Mouse (Mus musculus) hindbrain, embryonic 14.5 days (tissue): Measurements from ENCODE around the gene Id1. TPM values are rescaled to one million over a fixed set of nuclear protein-coding genes. Genes with fewer than 3 reads are reported as not detected.

ENCODE experiments used
- ATAC-seq: fragments of 200-750 bp; cut with Nextera tagmentation; 2 replicates; pipeline ENCODE4 v1.8.0; 2017; ENCODE audit warnings: moderate number of reproducible peaks, mild to moderate bottlenecking, moderate TSS enrichment, moderate library complexity; ENCODE audit not compliant: low FRiP score
- DNase-seq: peaks from one replicate; pipeline ENCODE4 v3.0.0-alpha.2; 2015; ENCODE audit warnings: low spot score
- H3K27ac ChIP-seq: fragments of 300-500 bp; sonication (generic); 2 replicates; pipeline ENCODE4 v1.5.1; 2014; ENCODE audit warnings: mild to moderate bottlenecking, moderate library complexity
- H3K27me3 ChIP-seq: fragments of 300-500 bp; sonication (generic); 2 replicates; pipeline ENCODE4 v1.6.1; 2014; ENCODE audit warnings: mild to moderate bottlenecking, low read length, mixed read lengths; ENCODE audit not compliant: control insufficient read depth, insufficient read depth
- H3K36me3 ChIP-seq: fragments of 300-500 bp; sonication (generic); replicated peaks from 2 replicates; pipeline ENCODE4 v1.6.1; 2014; ENCODE audit not compliant: control insufficient read depth, insufficient read depth
- H3K4me1 ChIP-seq: fragments of 300-500 bp; sonication (generic); replicated peaks from 2 replicates; pipeline ENCODE4 v1.6.1; 2014; ENCODE audit warnings: antibody characterized with exemption, low read length, mixed read lengths; ENCODE audit not compliant: control insufficient read depth, insufficient read depth
- H3K4me2 ChIP-seq: fragments of 300-500 bp; sonication (generic); replicated peaks from 2 replicates; pipeline ENCODE4 v1.6.1; 2014; ENCODE audit warnings: mild to moderate bottlenecking, moderate library complexity
- H3K4me3 ChIP-seq: fragments of 300-500 bp; sonication (generic); replicated peaks from 2 replicates; pipeline ENCODE4 v1.5.1; 2014; ENCODE audit warnings: mild to moderate bottlenecking, low read length
- H3K9ac ChIP-seq: fragments of 300-500 bp; sonication (generic); 2 replicates; pipeline ENCODE4 v1.6.1; 2014
- H3K9me3 ChIP-seq: fragments of 300-500 bp; sonication (generic); 2 replicates; pipeline ENCODE4 v1.6.1; 2016; ENCODE audit warnings: low read length; ENCODE audit not compliant: control insufficient read depth
- WGBS: fragments of 180-500 bp; shearing (Covaris S2); extraction: QIAGEN DNeasy Blood & Tissue Kit; methylation state at CpG from one replicate; pipeline ENCODE4 v1.1.7; 2014; 5-methylcytosine and 5-hydroxymethylcytosine counted together
- polyA plus RNA-seq: library from polyadenylated mRNA; unstranded; fragments of >200 nt; fragmentation: Nextera tagmentation; extraction: Ambion mirVana; gene quantifications from 2 replicates; pipeline ENCODE4 v1.2.1, GENCODE M21; 2014

The Id1 gene
- polyA plus RNA-seq, 1 experiment from 2014 or later: 68.0 TPM

- Histone ChIP-seq H3K27me3 (no peaks in the 10 kb centered on the region), H3K36me3 (no peaks in the 10 kb centered on the region), H3K27ac (peak overlapping the region; percentile 83), H3K4me2 (peak overlapping the region; percentile 89), H3K9ac (peak overlapping the region; percentile 69), H3K4me1 (peaks cover 51% of the 10 kb centered on the region), H3K9me3 (no peaks in the 10 kb centered on the region), H3K4me3 (peak overlapping the region; percentile 51)
- DNase-seq: no peak
- WGBS: 59% methylated on average over 2 of the region's 2 CpGs
- no peak for ATAC-seq
These were observed 2.3 kb downstream of the Id1 start for GRCm38 (mm10) chr2:152738341-152738740.

- H3K9me3 ChIP-seq: no peaks in the 10 kb centered on the region
- peak; percentile 60 for DNase-seq
- peaks cover 47% of the 10 kb centered on the region for H3K4me1 ChIP-seq
- ATAC-seq: peak; percentile 19
- peak overlapping the region; percentile 89 for H3K4me2 ChIP-seq
- peak overlapping the region; percentile 36 for H3K4me3 ChIP-seq
- no peaks in the 10 kb centered on the region for H3K27me3 ChIP-seq
- 1% methylated on average over 33 of the region's 36 CpGs for WGBS
- no peaks in the 10 kb centered on the region for H3K36me3 ChIP-seq
- peak overlapping the region; percentile 83 for H3K27ac ChIP-seq
- peak overlapping the region; percentile 69 for H3K9ac ChIP-seq
These were observed 3.2 kb downstream of the Id1 start for GRCm38 (mm10) chr2:152739031-152739841.

- H3K9ac ChIP-seq: 0 out of 2 replicates have a peak overlapping the region, but pooled peaks have one; percentile 69
- ATAC-seq: no peak
These were observed 3.8 kb downstream of the Id1 start for GRCm38 (mm10) chr2:152739842-152740260.

GRCm38 (mm10) chr2:152740490-152740889 is 4.4 kb downstream of the Id1 start:
- Histone ChIP-seq H3K4me3 (no peak overlapping the region), H3K4me1 (peaks cover 38% of the 10 kb centered on the region), H3K36me3 (no peaks in the 10 kb centered on the region), H3K27me3 (no peaks in the 10 kb centered on the region), H3K9me3 (no peaks in the 10 kb centered on the region), H3K4me2 (no peak overlapping the region), H3K27ac (no peak overlapping the region), H3K9ac (no peak overlapping the region)
- 52% methylated on average over 5 of the region's 5 CpGs for WGBS
- ATAC-seq (no peak), DNase-seq (no peak)

More at GRCm38 (mm10) chr2:152739842-152740260, 3.8 kb downstream of the Id1 start:
- Histone ChIP-seq H3K4me2 (peak overlapping the region; percentile 89), H3K27me3 (no peaks in the 10 kb centered on the region), H3K27ac (peak overlapping the region; percentile 83), H3K9me3 (no peaks in the 10 kb centered on the region), H3K4me3 (no peak overlapping the region), H3K4me1 (peaks cover 42% of the 10 kb centered on the region), H3K36me3 (no peaks in the 10 kb centered on the region)
- 22% methylated on average over 3 of the region's 3 CpGs for WGBS
- no peak for DNase-seq

- no peak overlapping the region for H3K9ac ChIP-seq
- peaks cover 29% of the 10 kb centered on the region for H3K4me1 ChIP-seq
- peak overlapping the region; percentile 59 for H3K27ac ChIP-seq
- H3K4me3 ChIP-seq: no peak overlapping the region
- peak overlapping the region; percentile 21; the same call in 1 of the 2 replicates for H3K4me2 ChIP-seq
- 44% methylated on average over 14 of the region's 14 CpGs for WGBS
- ATAC-seq: no peak
- H3K27me3 ChIP-seq: no peaks in the 10 kb centered on the region
- H3K9me3 ChIP-seq: no peaks in the 10 kb centered on the region
- DNase-seq: peak; percentile 62
- H3K36me3 ChIP-seq: no peaks in the 10 kb centered on the region
These were observed 5.3 kb downstream of the Id1 start for GRCm38 (mm10) chr2:152741153-152742041.

GRCm38 (mm10) chr2:152742435-152742834 is 6.4 kb downstream of the Id1 start:
- peaks cover 19% of the 10 kb centered on the region for H3K4me1 ChIP-seq
- no peaks in the 10 kb centered on the region for H3K9me3 ChIP-seq
- H3K4me3 ChIP-seq: no peak overlapping the region
- DNase-seq: no peak
- no peak overlapping the region for H3K4me2 ChIP-seq
- WGBS: 23% methylated on average over 10 of the region's 10 CpGs
- no peaks in the 10 kb centered on the region for H3K36me3 ChIP-seq
- no peaks in the 10 kb centered on the region for H3K27me3 ChIP-seq
- H3K27ac ChIP-seq: 0 out of 2 replicates have a peak overlapping the region, but pooled peaks have one; percentile 59
- ATAC-seq: no peak
- no peak overlapping the region for H3K9ac ChIP-seq

- peak within 1 kb of the TSS; percentile 11 for H3K4me3 ChIP-seq
- ATAC-seq (no peak), DNase-seq (no peak)
- H3K27me3 ChIP-seq: no peaks in the 10 kb centered on the region
- peak within 1 kb of the TSS; percentile 28; the same call in 1 of the 2 replicates for H3K9ac ChIP-seq
- peak within 1 kb of the TSS; percentile 47 for H3K4me2 ChIP-seq
- no peaks in the 10 kb centered on the region for H3K36me3 ChIP-seq
- no peaks in the 10 kb centered on the region for H3K9me3 ChIP-seq
- 2% methylated on average over 30 of the region's 30 CpGs for whole genome bisulfite sequencing
- no peak within 1 kb of the TSS for H3K27ac ChIP-seq
- H3K4me1 ChIP-seq: peaks cover 12% of the 10 kb centered on the region; the same call in 1 of the 2 replicates
These were observed 18.1 kb downstream of the Id1 start, which contains the start of gene Cox4i2 for GRCm38 (mm10) chr2:152753944-152754711. Gene Cox4i2 (plus strand): TSS chr2:152754173.

GRCm38 (mm10) chr2:152756474-152757393 is 20.7 kb downstream of the Id1 start:
- Histone ChIP-seq H3K4me1 (peaks cover 12% of the 10 kb centered on the region; the same call in 1 of the 2 replicates), H3K4me3 (no peak overlapping the region), H3K4me2 (no peak overlapping the region), H3K27ac (no peak overlapping the region), H3K9ac (no peak overlapping the region), H3K9me3 (no peaks in the 10 kb centered on the region), H3K36me3 (no peaks in the 10 kb centered on the region), H3K27me3 (no peaks in the 10 kb centered on the region)
- 58% methylated on average over 17 of the region's 17 CpGs for WGBS
- ATAC-seq (0 out of 2 replicates have a peak, but pooled peaks have one; percentile 37), DNase-seq (no peak)
